Mouse (Mus musculus) erythroblast, embryonic 14.5 days (primary cell): ENCODE measurements around the gene Plpp3. TPM values are rescaled to one million over a fixed set of nuclear protein-coding genes. Genes with fewer than 3 reads are reported as not detected.
A peak's percentile ranks its signal among the peaks of the same experiment; 100 is the strongest.

ENCODE experiments used
- H3K27me3 ChIP-seq: 2 replicates; pipeline ENCODE4 v1.6.1; 2012; ENCODE audit warnings: inconsistent platforms; ENCODE audit not compliant: control insufficient read depth
- H3K36me3 ChIP-seq: 2 replicates; pipeline ENCODE4 v1.6.1; 2012; ENCODE audit warnings: mild to moderate bottlenecking, inconsistent platforms; ENCODE audit not compliant: control insufficient read depth
- H3K4me1 ChIP-seq: 2 replicates; pipeline ENCODE4 v1.6.1; 2012; ENCODE audit warnings: inconsistent platforms; ENCODE audit not compliant: control insufficient read depth
- H3K4me3 ChIP-seq: replicated peaks from 2 replicates; pipeline ENCODE3; 2012; ENCODE audit warnings: moderate library complexity, mild to moderate bottlenecking, inconsistent platforms
- H3K9me3 ChIP-seq: 2 replicates; pipeline ENCODE4 v1.6.1; 2012; ENCODE audit warnings: low read length, inconsistent platforms, mixed read lengths; ENCODE audit not compliant: control insufficient read depth
- GATA1 ChIP-seq: IDR thresholded peaks from 2 replicates; pipeline ENCODE4 v1.6.1; 2012; ENCODE audit warnings: low read length, inconsistent platforms, mixed read lengths
- TAL1 ChIP-seq: IDR thresholded peaks from 3 replicates; pipeline ENCODE4 v1.6.1; 2012; ENCODE audit warnings: low read length, inconsistent platforms, mixed read lengths
- polyA plus RNA-seq: library from polyadenylated mRNA; stranded (reverse); fragments of >175 nt; gene quantifications from 2 replicates; pipeline ENCODE4 v1.2.3, GENCODE M21; 2012

Plpp3 gene
- polyA plus RNA-seq: 0.03 TPM in 1 of 2 replicates, not detected in the other

- peaks cover 6% of the 10 kb centered on the region for H3K4me1 ChIP-seq
- peak within 1 kb of the TSS; percentile 59 for H3K4me3 ChIP-seq
- no peaks in the 10 kb centered on the region; the same call in 1 of the 2 replicates for H3K36me3 ChIP-seq
- no peaks in the 10 kb centered on the region for H3K9me3 ChIP-seq
- peaks cover 35% of the 10 kb centered on the region for H3K27me3 ChIP-seq
- no peak for TF ChIP-seq TAL1
- TF ChIP-seq GATA1: no peak
Measured at GRCm38 (mm10) chr4:105157276-105158168, at the start of gene Plpp3. Plpp3 (plus strand) TSS chr4:105157347.

- H3K9me3 ChIP-seq: no peaks in the 10 kb centered on the region
- peaks cover 2% of the 10 kb centered on the region; the same call in 1 of the 2 replicates for H3K4me1 ChIP-seq
- peaks cover 35% of the 10 kb centered on the region for H3K27me3 ChIP-seq
- TF ChIP-seq GATA1 (no peak), TAL1 (no peak)
- H3K4me3 ChIP-seq: no peak overlapping the region
- H3K36me3 ChIP-seq: no peaks in the 10 kb centered on the region
Measured at GRCm38 (mm10) chr4:105107943-105108640, 49.1 kb upstream of the Plpp3 start.

- no peaks in the 10 kb centered on the region for H3K9me3 ChIP-seq
- no peaks in the 10 kb centered on the region for H3K36me3 ChIP-seq
- no peak for TF ChIP-seq GATA1
- H3K27me3 ChIP-seq: peaks cover 35% of the 10 kb centered on the region
- H3K4me1 ChIP-seq: peaks cover 2% of the 10 kb centered on the region; the same call in 1 of the 2 replicates
- no peak overlapping the region for H3K4me3 ChIP-seq
Measured at GRCm38 (mm10) chr4:105108641-105109198, 48.4 kb upstream of the Plpp3 start.

GRCm38 (mm10) chr4:105109199-105109989, 47.8 kb upstream of the Plpp3 start, which contains the start of gene Prkaa2:
Prkaa2 (minus strand) TSS chr4:105109890.
- Histone ChIP-seq H3K4me3 (peak within 1 kb of the TSS; percentile 52), H3K27me3 (peaks cover 35% of the 10 kb centered on the region), H3K9me3 (no peaks in the 10 kb centered on the region), H3K4me1 (peaks cover 2% of the 10 kb centered on the region; the same call in 1 of the 2 replicates), H3K36me3 (no peaks in the 10 kb centered on the region)
- no peak for TF ChIP-seq TAL1
- no peak for TF ChIP-seq GATA1

GRCm38 (mm10) chr4:105109990-105110683, 47.0 kb upstream of the Plpp3 start:
- TF ChIP-seq TAL1 (no peak), GATA1 (no peak)
- H3K4me3 ChIP-seq: peak overlapping the region; percentile 52
- H3K27me3 ChIP-seq: peaks cover 35% of the 10 kb centered on the region

GRCm38 (mm10) chr4:105110684-105111035, 46.5 kb upstream of the Plpp3 start:
- Histone ChIP-seq H3K9me3 (no peaks in the 10 kb centered on the region), H3K27me3 (peaks cover 35% of the 10 kb centered on the region), H3K4me1 (peaks cover 2% of the 10 kb centered on the region; the same call in 1 of the 2 replicates), H3K4me3 (no peak overlapping the region), H3K36me3 (no peaks in the 10 kb centered on the region)
- no peak for TF ChIP-seq GATA1
- TF ChIP-seq TAL1: no peak

More at GRCm38 (mm10) chr4:105109990-105110683, 47.0 kb upstream of the Plpp3 start:
- Histone ChIP-seq H3K9me3 (no peaks in the 10 kb centered on the region), H3K4me1 (peaks cover 2% of the 10 kb centered on the region; the same call in 1 of the 2 replicates), H3K36me3 (no peaks in the 10 kb centered on the region)

- H3K27me3 ChIP-seq: peaks cover 35% of the 10 kb centered on the region
- TF ChIP-seq TAL1: no peak
- no peak for TF ChIP-seq GATA1
- no peaks in the 10 kb centered on the region for H3K9me3 ChIP-seq
- peaks cover 2% of the 10 kb centered on the region; the same call in 1 of the 2 replicates for H3K4me1 ChIP-seq
- H3K36me3 ChIP-seq: no peaks in the 10 kb centered on the region
- H3K4me3 ChIP-seq: no peak overlapping the region
Measured at GRCm38 (mm10) chr4:105111770-105112169, 45.4 kb upstream of the Plpp3 start.

- no peaks in the 10 kb centered on the region for H3K9me3 ChIP-seq
- TF ChIP-seq TAL1: no peak
- no peak for TF ChIP-seq GATA1
- peaks cover 2% of the 10 kb centered on the region; the same call in 1 of the 2 replicates for H3K4me1 ChIP-seq
- H3K36me3 ChIP-seq: no peaks in the 10 kb centered on the region
- no peak overlapping the region for H3K4me3 ChIP-seq
- H3K27me3 ChIP-seq: peaks cover 29% of the 10 kb centered on the region
Measured at GRCm38 (mm10) chr4:105113042-105113441, 44.1 kb upstream of the Plpp3 start.
